In genomic region chr8:11297141-11297838, GRCm38 (mm10) we compare ENCODE assay signal across 9 mouse cellular contexts. TPM values are rescaled to one million over a fixed set of nuclear protein-coding genes. Genes with fewer than 3 reads are reported as not detected.
DNase-seq lines count a peak whose midpoint lies in the region; ATAC-seq and TF ChIP-seq lines count a peak whose summit lies in the region.
"Had no signal": no experiment of that assay in that cellular context is flagged by ENCODE, and none has a peak within 500 bp of the region (broad histone marks: within the 10 kb centered on the region; RNA-seq: fewer than 3 reads in every experiment).

No protein-coding gene starts in this region.

- peak overlapping the region; percentile 78 for H3K27ac ChIP-seq in heart, adult 2 months
- H3K27ac ChIP-seq in kidney, adult 2 months (ENCODE audit: insufficient read depth, low read depth, low read length) = no peak overlapping the region
- H3K27ac ChIP-seq in forebrain, embryonic 13.5 days = no peak overlapping the region

- TF ChIP-seq CTCF in heart, adult 2 months (IDR thresholded peaks at IDR 0.05) = no peak
- no peak for TF ChIP-seq CTCF in kidney, adult 2 months (conservative IDR thresholded peaks at IDR 0.05; ENCODE audit: insufficient read depth, insufficient read length, low read depth, low read length)

- H3K4me2 ChIP-seq in forebrain, embryonic 13.5 days = no peak overlapping the region

- peaks cover 60% of the 10 kb centered on the region for H3K4me1 ChIP-seq in heart, adult 2 months (ENCODE audit: control insufficient read depth, insufficient read depth, low read length)
- peaks cover 35% of the 10 kb centered on the region for H3K4me1 ChIP-seq in kidney, adult 2 months (ENCODE audit: control insufficient read depth, insufficient read depth, low read length)
- no peaks in the 10 kb centered on the region for H3K4me1 ChIP-seq in forebrain, embryonic 13.5 days

- H3K9ac ChIP-seq in heart, adult 2 months (ENCODE audit: low read depth, low read length) = no peak overlapping the region
- H3K9ac ChIP-seq in forebrain, embryonic 13.5 days = no peak overlapping the region

- no peak for ATAC-seq in monocyte, adult 5-6 weeks (replicated peaks; ENCODE audit: insufficient number of reproducible peaks, low FRiP score, low TSS enrichment, poor library complexity, severe bottlenecking)
- no peak for ATAC-seq in forebrain, embryonic 13.5 days

- WGBS in heart, adult 2 months = 14% methylated on average over 8 of the region's 8 CpGs
- WGBS in kidney, adult 2 months = 76% methylated on average over 8 of the region's 8 CpGs
- 83% methylated on average over 8 of the region's 8 CpGs for WGBS in forebrain, embryonic 13.5 days

- TF ChIP-seq EP300 in heart, adult 2 months (IDR thresholded peaks at IDR 0.05; ENCODE audit: insufficient read depth, low read depth, low read length) = peak; percentile 89

- no peak overlapping the region for H3K4me3 ChIP-seq in heart, adult 2 months
- H3K4me3 ChIP-seq in kidney, adult 2 months (ENCODE audit: insufficient read depth, low read depth, low read length) = no peak overlapping the region
- H3K4me3 ChIP-seq in forebrain, embryonic 13.5 days = no peak overlapping the region

- intact Hi-C loops in heart, adult 2 months (cut with DNase I) = loop anchor here (2.0 kb wide), 1 partner anchor 18 kb away; no protein-coding TSS in a partner anchor

- peaks cover 5% of the 10 kb centered on the region for H3K79me2 ChIP-seq in heart, adult 2 months (replicated peaks; ENCODE audit: control insufficient read depth, insufficient read depth, low read length)

- H3K27me3 ChIP-seq in heart, adult 2 months (ENCODE audit: control insufficient read depth, insufficient read depth, low read length) = no peaks in the 10 kb centered on the region
- no peaks in the 10 kb centered on the region for H3K27me3 ChIP-seq in kidney, adult 2 months (replicated peaks; ENCODE audit: control insufficient read depth, insufficient read depth, low read length)
- H3K27me3 ChIP-seq in forebrain, embryonic 13.5 days = no peaks in the 10 kb centered on the region

- H3K9me3 ChIP-seq in forebrain, embryonic 13.5 days (replicated peaks) = no peaks in the 10 kb centered on the region

- TF ChIP-seq POLR2A in heart, adult 2 months (IDR thresholded peaks at IDR 0.05; ENCODE audit: insufficient read depth, low read depth, low read length) = peak; percentile 50; the same call in 1 of the 2 replicates
- TF ChIP-seq POLR2A in kidney, adult 2 months (IDR thresholded peaks at IDR 0.05; ENCODE audit: low read depth, low read length) = no peak

- H3K36me3 ChIP-seq in heart, adult 2 months (ENCODE audit: control insufficient read depth, insufficient read depth, low read length) = peaks cover 39% of the 10 kb centered on the region
- no peaks in the 10 kb centered on the region for H3K36me3 ChIP-seq in kidney, adult 2 months (ENCODE audit: control insufficient read depth, insufficient read depth, low read length)
- H3K36me3 ChIP-seq in forebrain, embryonic 13.5 days (ENCODE audit: poor library complexity, severe bottlenecking) = no peaks in the 10 kb centered on the region

- peak; percentile 56 for DNase-seq in gastrocnemius, postnatal 25 days
- no peak for DNase-seq in gastrocnemius, postnatal 10 days
- DNase-seq in heart, adult 2 months = peak; percentile 72 to 84
- peak; percentile 83 for DNase-seq in kidney, adult 2 months
- peak; percentile 66 to 80 for DNase-seq in lung, postnatal 4 days
- DNase-seq in urinary bladder, adult 2 months (ENCODE audit: low spot score) = no peak
- DNase-seq: embryo, embryonic 11 days had no signal

RNA-seq across cellular contexts. Expression of gene Col4a2, which starts 15.3 kb away (rescaled TPM):
- total RNA-seq in gastrocnemius, postnatal 25 days (2021) = 100 to 1,000 TPM; 101 to 136 TPM
- 100 to 1,000 TPM; 340 to 382 TPM for total RNA-seq in gastrocnemius, postnatal 10 days (2021)
- 100 to 1,000 TPM; 139 to 172 TPM for total RNA-seq in heart, adult 2 months (2021)
- polyA plus RNA-seq in heart, adult 2 months (2012; rRNA removed) = 104 and 139 TPM in 2 replicates
- 75.6 and 83.5 TPM in 2 replicates for polyA plus RNA-seq in kidney, adult 2 months (2012; rRNA removed)
- total RNA-seq in monocyte, adult 5-6 weeks (2017) = 1.7 to 5.2 TPM (median 3.4 TPM) in 3 replicates
- 21.7 and 24.0 TPM in 2 replicates for polyA plus RNA-seq in forebrain, embryonic 13.5 days (2015; fragmentation: Nextera tagmentation; extraction: Ambion mirVana)
- polyA plus RNA-seq in urinary bladder, adult 2 months (2012; rRNA removed) = 109 and 190 TPM in 2 replicates

RNA-seq across cellular contexts. Expression of gene Col4a1, which starts 15.3 kb away (rescaled TPM):
- 100 to 1,000 TPM; 206 to 284 TPM for total RNA-seq in gastrocnemius, postnatal 25 days (2021)
- 100 to 1,000 TPM; 741 to 775 TPM for total RNA-seq in gastrocnemius, postnatal 10 days (2021)
- total RNA-seq in heart, adult 2 months (2021) = 100 to 1,000 TPM; 221 to 311 TPM
- polyA plus RNA-seq in heart, adult 2 months (2012; rRNA removed) = 258 and 384 TPM in 2 replicates
- polyA plus RNA-seq in kidney, adult 2 months (2012; rRNA removed) = 216 and 304 TPM in 2 replicates
- total RNA-seq in monocyte, adult 5-6 weeks (2017) = 1.5 to 5.7 TPM (median 2.8 TPM) in 3 replicates
- polyA plus RNA-seq in forebrain, embryonic 13.5 days (2015; fragmentation: Nextera tagmentation; extraction: Ambion mirVana) = 50.8 and 53.5 TPM in 2 replicates
- 261 and 385 TPM in 2 replicates for polyA plus RNA-seq in urinary bladder, adult 2 months (2012; rRNA removed)

Comparison
In these comparisons a context has a peak if more than half of its experiments do, and no peak if none do; other contexts are left out.
1. DNase-seq: peak in gastrocnemius, postnatal 25 days (single experiment), heart, adult 2 months (2 of 2), kidney, adult 2 months (single experiment) and lung, postnatal 4 days (2 of 2); none in gastrocnemius, postnatal 10 days (single experiment) and urinary bladder, adult 2 months (single experiment).
2. RNA of gene Col4a2, which starts 15.3 kb away (total RNA-seq): 340 to 382 TPM in gastrocnemius, postnatal 10 days, 139 to 172 TPM in heart, adult 2 months and 101 to 136 TPM in gastrocnemius, postnatal 25 days; 1.7 to 5.2 TPM in monocyte, adult 5-6 weeks; every median in the first group is over 10 times any median in the second.
3. RNA of gene Col4a1, which starts 15.3 kb away (total RNA-seq): 741 to 775 TPM in gastrocnemius, postnatal 10 days, 221 to 311 TPM in heart, adult 2 months and 206 to 284 TPM in gastrocnemius, postnatal 25 days; 1.5 to 5.7 TPM in monocyte, adult 5-6 weeks; every median in the first group is over 10 times any median in the second.